Mouse (Mus musculus): Measurements from ENCODE around the gene Hp1bp3. TPM values are rescaled to one million over a fixed set of nuclear protein-coding genes. Genes with fewer than 3 reads are reported as not detected.

Hp1bp3 gene
- 179 and 183 TPM in 2 replicates for polyA plus RNA-seq (2014; fragmentation: Nextera tagmentation; extraction: Ambion mirVana)

DNA sequence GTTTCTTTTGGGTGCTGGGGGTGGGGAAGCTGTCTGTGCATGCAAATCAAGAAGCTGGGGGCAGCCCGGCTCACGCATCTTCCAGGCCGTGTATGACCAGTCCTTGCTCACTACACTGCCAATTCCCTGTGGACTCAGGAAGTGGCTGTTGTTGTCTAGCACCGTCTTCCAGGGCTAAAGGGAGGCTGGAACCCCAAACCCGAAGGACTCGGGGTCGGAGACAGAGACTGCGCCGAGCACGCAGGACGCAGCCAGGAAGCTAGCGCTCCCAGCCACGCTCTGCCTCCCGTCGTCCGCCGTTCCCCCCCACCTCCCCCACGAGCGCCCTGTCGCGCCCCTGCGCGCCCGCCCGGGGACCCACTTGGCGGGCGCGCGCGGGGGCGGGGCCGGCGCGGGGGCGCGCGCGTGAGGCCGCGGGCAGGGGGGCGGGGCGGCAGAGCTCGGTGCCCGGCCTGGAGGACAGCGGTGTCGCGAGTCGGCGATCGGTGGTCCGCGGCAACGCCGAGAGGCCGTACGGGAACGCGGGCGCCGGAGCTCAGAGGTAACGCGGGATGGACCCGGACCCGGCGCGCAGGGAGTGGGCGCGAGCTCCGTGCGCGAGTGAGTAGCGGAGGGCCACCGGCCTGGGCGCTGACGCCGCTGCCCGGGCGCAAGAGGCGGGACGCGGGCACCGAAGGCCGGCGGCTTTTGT is at the start of gene Hp1bp3:
Gene Hp1bp3, plus strand, starts transcription at position 97 of the 691 bp plus-strand sequence.
- Histone ChIP-seq H3K9ac (ENCODE audit: low read depth, low read length) (peak within 1 kb of the TSS; percentile 98), H3K27ac (ENCODE audit: low read depth, low read length) (peak within 1 kb of the TSS; percentile 99), H3K9me3 (ENCODE audit: control insufficient read depth, low read length) (no peaks in the 10 kb centered on the region), H3K36me3 (ENCODE audit: control insufficient read depth, insufficient read depth, low read length) (no peaks in the 10 kb centered on the region), H3K4me2 (replicated peaks; ENCODE audit: low read depth, low read length) (peak within 1 kb of the TSS; percentile 80), H3K27me3 (ENCODE audit: control insufficient read depth, insufficient read depth, low read length) (no peaks in the 10 kb centered on the region), H3K4me3 (ENCODE audit: low read depth, low read length) (peak within 1 kb of the TSS; percentile 100), H3K4me1 (replicated peaks; ENCODE audit: control insufficient read depth, insufficient read depth, low read length) (peaks cover 5% of the 10 kb centered on the region; the same call in 1 of the 2 replicates)
- 1% methylated on average over 69 of the region's 84 CpGs for whole genome bisulfite sequencing
- peak; percentile 85 for DNase-seq (ENCODE audit: low spot score)
- peak; percentile 82 for ATAC-seq (ENCODE audit: low FRiP score)

DNA sequence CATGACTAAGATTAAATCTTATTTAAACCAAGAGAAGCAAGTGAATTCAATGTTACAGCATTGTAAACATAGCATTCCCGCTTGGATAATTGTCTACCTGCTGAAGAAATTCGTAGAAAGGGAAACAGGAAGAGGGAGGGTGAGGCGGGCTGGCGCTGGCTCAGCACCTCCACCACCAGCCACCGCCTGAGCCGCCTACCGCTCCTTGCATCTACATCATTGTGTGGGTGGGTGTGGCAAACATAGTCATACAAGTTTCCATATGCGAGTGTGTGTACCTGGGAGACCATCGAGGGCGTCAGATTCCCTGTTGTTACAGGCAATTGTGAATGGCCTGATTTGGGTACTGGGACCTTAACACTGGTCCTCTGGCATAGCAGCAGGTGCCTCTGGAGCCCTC is 49.6 kb upstream of the Hp1bp3 start:
- Histone ChIP-seq H3K9ac (ENCODE audit: low read depth, low read length) (no peak overlapping the region), H3K9me3 (ENCODE audit: control insufficient read depth, low read length) (no peaks in the 10 kb centered on the region), H3K27me3 (ENCODE audit: control insufficient read depth, insufficient read depth, low read length) (no peaks in the 10 kb centered on the region), H3K4me2 (replicated peaks; ENCODE audit: low read depth, low read length) (no peak overlapping the region), H3K27ac (ENCODE audit: low read depth, low read length) (no peak overlapping the region), H3K36me3 (ENCODE audit: control insufficient read depth, insufficient read depth, low read length) (peaks cover 11% of the 10 kb centered on the region; the same call in 1 of the 2 replicates), H3K4me3 (ENCODE audit: low read depth, low read length) (no peak overlapping the region), H3K4me1 (replicated peaks; ENCODE audit: control insufficient read depth, insufficient read depth, low read length) (no peaks in the 10 kb centered on the region)
- 93% methylated on average over 10 of the region's 10 CpGs for WGBS
- no peak for ATAC-seq (ENCODE audit: low FRiP score)
- no peak for DNase-seq (ENCODE audit: low spot score)

DNA sequence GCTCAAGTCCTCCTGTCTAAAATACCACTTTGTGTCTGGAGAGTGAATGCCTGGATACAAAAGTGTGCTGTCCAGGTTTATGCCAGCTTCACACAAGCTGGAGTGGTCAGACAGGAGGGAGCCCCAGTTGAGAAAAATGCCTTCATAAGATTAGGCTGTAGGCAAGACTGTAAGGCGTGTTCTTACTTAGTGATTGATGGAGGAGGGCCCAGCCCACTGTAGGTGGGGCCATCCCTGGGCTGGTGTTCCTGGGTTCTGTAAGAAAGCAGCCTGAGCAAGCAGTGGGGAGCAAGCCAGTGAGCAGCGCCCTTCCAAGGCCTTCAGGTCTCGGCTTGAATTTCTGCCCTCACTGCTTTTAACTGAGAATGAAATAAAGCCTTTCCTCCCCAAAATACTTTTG is 47.9 kb upstream of the Hp1bp3 start:
- no peaks in the 10 kb centered on the region for H3K9me3 ChIP-seq (ENCODE audit: control insufficient read depth, low read length)
- no peak overlapping the region for H3K27ac ChIP-seq (ENCODE audit: low read depth, low read length)
- H3K36me3 ChIP-seq (ENCODE audit: control insufficient read depth, insufficient read depth, low read length), result peaks cover 17% of the 10 kb centered on the region; the same call in 1 of the 2 replicates
- H3K4me3 ChIP-seq (ENCODE audit: low read depth, low read length), result no peak overlapping the region
- no peak overlapping the region for H3K9ac ChIP-seq (ENCODE audit: low read depth, low read length)
- H3K27me3 ChIP-seq (ENCODE audit: control insufficient read depth, insufficient read depth, low read length), result no peaks in the 10 kb centered on the region
- H3K4me2 ChIP-seq (replicated peaks; ENCODE audit: low read depth, low read length), result no peak overlapping the region
- H3K4me1 ChIP-seq (replicated peaks; ENCODE audit: control insufficient read depth, insufficient read depth, low read length), result no peaks in the 10 kb centered on the region
- ATAC-seq (ENCODE audit: low FRiP score) (no peak), DNase-seq (ENCODE audit: low spot score) (no peak)
- WGBS, result 85% methylated on average over 3 of the region's 3 CpGs

DNA sequence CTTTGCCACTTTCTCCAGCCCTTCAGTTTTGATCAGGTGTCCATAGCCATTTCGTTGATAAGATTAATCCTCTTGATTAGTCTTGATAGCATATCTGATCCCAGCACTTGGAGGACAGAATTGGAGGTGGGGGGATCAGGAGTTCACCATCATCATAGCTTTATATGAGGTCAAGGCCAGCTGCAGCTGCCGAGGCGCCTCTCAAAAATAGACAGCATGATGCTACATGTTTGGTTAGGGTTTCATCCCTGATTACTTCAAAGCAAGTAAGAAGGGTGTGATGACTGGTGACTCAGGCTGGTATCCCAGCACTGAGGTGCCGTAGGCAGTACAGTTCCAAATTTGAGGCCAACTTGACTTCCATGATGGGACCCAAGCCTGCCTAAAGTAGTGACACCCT is 46.7 kb upstream of the Hp1bp3 start:
- DNase-seq (ENCODE audit: low spot score) (no peak), ATAC-seq (ENCODE audit: low FRiP score) (no peak)
- no peak overlapping the region for H3K27ac ChIP-seq (ENCODE audit: low read depth, low read length)
- no peak overlapping the region for H3K9ac ChIP-seq (ENCODE audit: low read depth, low read length)
- H3K4me3 ChIP-seq (ENCODE audit: low read depth, low read length), result no peak overlapping the region
- peaks cover 19% of the 10 kb centered on the region for H3K36me3 ChIP-seq (ENCODE audit: control insufficient read depth, insufficient read depth, low read length)
- WGBS, result 95% methylated on average over 4 of the region's 4 CpGs
- H3K4me1 ChIP-seq (replicated peaks; ENCODE audit: control insufficient read depth, insufficient read depth, low read length), result no peaks in the 10 kb centered on the region
- H3K27me3 ChIP-seq (ENCODE audit: control insufficient read depth, insufficient read depth, low read length), result no peaks in the 10 kb centered on the region
- H3K4me2 ChIP-seq (replicated peaks; ENCODE audit: low read depth, low read length), result no peak overlapping the region
- no peaks in the 10 kb centered on the region for H3K9me3 ChIP-seq (ENCODE audit: control insufficient read depth, low read length)

DNA sequence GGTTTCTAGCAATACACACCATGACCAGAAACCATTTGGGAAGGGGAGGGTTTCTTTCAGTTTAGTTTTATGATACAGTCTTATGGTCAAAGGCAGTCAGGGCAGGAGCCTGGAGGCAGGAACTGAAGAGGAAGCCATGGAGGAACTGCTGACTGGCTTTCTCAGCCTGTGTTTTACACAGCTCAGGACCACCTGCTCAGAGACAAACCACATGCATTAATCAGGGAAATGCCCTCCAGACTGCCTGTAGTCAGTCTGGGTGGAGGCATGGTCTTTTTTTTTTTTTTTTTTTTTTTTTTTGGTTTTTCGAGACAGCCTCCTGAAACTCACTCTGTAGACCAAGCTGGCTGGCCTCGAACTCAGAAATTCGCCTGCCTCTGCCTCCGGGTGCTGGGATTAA is 43.4 kb upstream of the Hp1bp3 start:
- WGBS, result 92% methylated on average over 4 of the region's 4 CpGs
- peaks cover 22% of the 10 kb centered on the region for H3K36me3 ChIP-seq (ENCODE audit: control insufficient read depth, insufficient read depth, low read length)
- ATAC-seq (ENCODE audit: low FRiP score), result no peak

DNA sequence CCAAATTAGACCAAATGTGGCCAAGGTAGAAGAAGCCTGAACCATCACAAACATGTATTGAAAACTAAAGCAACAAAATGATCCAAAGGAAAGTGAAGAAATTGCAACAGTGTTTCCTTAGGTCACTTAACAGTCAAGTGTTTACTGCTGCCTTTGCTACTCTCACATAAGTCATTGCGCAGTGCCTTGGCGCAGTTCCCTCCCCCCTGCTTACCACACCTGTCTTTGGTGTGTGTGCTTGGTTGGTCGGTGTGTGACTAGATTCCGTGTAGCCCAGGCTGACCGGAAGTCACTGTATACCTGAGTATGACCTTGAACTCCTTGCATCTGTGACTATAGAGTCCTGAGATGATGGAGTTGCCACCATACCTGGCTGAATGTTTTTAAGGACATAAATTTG is 36.7 kb upstream of the Hp1bp3 start:
- WGBS, result 97% methylated on average over 5 of the region's 5 CpGs
- H3K27ac ChIP-seq (ENCODE audit: low read depth, low read length), result no peak overlapping the region
- H3K9ac ChIP-seq (ENCODE audit: low read depth, low read length), result no peak overlapping the region
- no peak for DNase-seq (ENCODE audit: low spot score)
- H3K36me3 ChIP-seq (ENCODE audit: control insufficient read depth, insufficient read depth, low read length), result peaks cover 25% of the 10 kb centered on the region
- no peak overlapping the region for H3K4me2 ChIP-seq (replicated peaks; ENCODE audit: low read depth, low read length)
- H3K9me3 ChIP-seq (ENCODE audit: control insufficient read depth, low read length), result no peaks in the 10 kb centered on the region
- H3K27me3 ChIP-seq (ENCODE audit: control insufficient read depth, insufficient read depth, low read length), result no peaks in the 10 kb centered on the region
- H3K4me3 ChIP-seq (ENCODE audit: low read depth, low read length), result no peak overlapping the region
- ATAC-seq (ENCODE audit: low FRiP score), result no peak
- no peaks in the 10 kb centered on the region for H3K4me1 ChIP-seq (replicated peaks; ENCODE audit: control insufficient read depth, insufficient read depth, low read length)

More for the DNA sequence above, 43.4 kb upstream of the Hp1bp3 start:
- Histone ChIP-seq H3K9ac (ENCODE audit: low read depth, low read length) (no peak overlapping the region), H3K27ac (ENCODE audit: low read depth, low read length) (no peak overlapping the region), H3K4me3 (ENCODE audit: low read depth, low read length) (no peak overlapping the region), H3K9me3 (ENCODE audit: control insufficient read depth, low read length) (no peaks in the 10 kb centered on the region), H3K4me2 (replicated peaks; ENCODE audit: low read depth, low read length) (no peak overlapping the region), H3K4me1 (replicated peaks; ENCODE audit: control insufficient read depth, insufficient read depth, low read length) (no peaks in the 10 kb centered on the region), H3K27me3 (ENCODE audit: control insufficient read depth, insufficient read depth, low read length) (no peaks in the 10 kb centered on the region)
- no peak for DNase-seq (ENCODE audit: low spot score)

DNA sequence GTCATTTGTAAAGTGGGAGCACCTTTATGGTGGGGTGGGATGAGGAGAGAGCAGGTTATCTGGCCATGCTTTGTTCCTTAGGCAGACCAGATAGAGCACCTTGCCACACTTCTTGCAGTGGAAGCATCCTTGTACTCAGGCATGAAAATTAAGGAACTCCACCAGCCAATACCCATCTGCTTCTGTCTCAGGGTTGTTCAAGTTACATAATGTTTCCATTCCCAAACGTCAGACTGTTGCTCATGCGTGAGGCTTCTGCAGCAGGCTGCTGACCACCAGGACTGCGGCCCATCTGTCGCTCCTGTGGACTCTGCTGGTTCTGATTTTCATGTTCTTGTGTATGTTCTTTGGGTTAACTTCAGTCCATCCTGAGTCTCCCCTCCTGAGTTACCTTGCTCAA is 35.4 kb upstream of the Hp1bp3 start:
- peaks cover 22% of the 10 kb centered on the region for H3K36me3 ChIP-seq (ENCODE audit: control insufficient read depth, insufficient read depth, low read length)
- no peak overlapping the region for H3K4me2 ChIP-seq (replicated peaks; ENCODE audit: low read depth, low read length)
- H3K4me1 ChIP-seq (replicated peaks; ENCODE audit: control insufficient read depth, insufficient read depth, low read length), result no peaks in the 10 kb centered on the region
- H3K9me3 ChIP-seq (ENCODE audit: control insufficient read depth, low read length), result no peaks in the 10 kb centered on the region
- H3K9ac ChIP-seq (ENCODE audit: low read depth, low read length), result no peak overlapping the region
- 94% methylated on average over 4 of the region's 4 CpGs for WGBS
- no peak overlapping the region for H3K4me3 ChIP-seq (ENCODE audit: low read depth, low read length)
- H3K27me3 ChIP-seq (ENCODE audit: control insufficient read depth, insufficient read depth, low read length), result no peaks in the 10 kb centered on the region
- DNase-seq (ENCODE audit: low spot score) (no peak), ATAC-seq (ENCODE audit: low FRiP score) (no peak)
- no peak overlapping the region for H3K27ac ChIP-seq (ENCODE audit: low read depth, low read length)

DNA sequence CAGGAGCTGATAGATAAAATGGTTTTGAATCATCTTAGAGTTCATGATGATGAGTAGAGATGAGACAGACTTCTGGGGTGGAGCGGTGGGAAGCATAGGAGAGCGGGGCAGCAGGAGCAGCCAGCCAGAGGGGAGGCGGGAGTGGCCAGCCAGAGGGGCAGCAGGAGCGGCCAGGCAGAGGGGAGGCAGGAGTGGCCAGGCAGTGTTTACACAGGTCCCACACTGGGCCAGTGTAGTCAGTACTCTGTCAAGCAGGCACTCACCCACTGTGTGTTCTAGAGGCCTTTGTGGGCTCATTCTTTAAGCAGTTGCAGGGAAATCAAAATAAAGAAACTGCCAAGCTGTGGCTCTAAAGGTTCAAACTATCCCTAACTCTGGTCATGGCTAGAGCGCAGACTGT is 32.0 kb upstream of the Hp1bp3 start:
- H3K4me2 ChIP-seq (replicated peaks; ENCODE audit: low read depth, low read length), result no peak overlapping the region
- no peak overlapping the region for H3K27ac ChIP-seq (ENCODE audit: low read depth, low read length)
- ATAC-seq (ENCODE audit: low FRiP score) (no peak), DNase-seq (ENCODE audit: low spot score) (no peak)
- no peak overlapping the region for H3K4me3 ChIP-seq (ENCODE audit: low read depth, low read length)
- 94% methylated on average over 5 of the region's 5 CpGs for WGBS
- H3K9ac ChIP-seq (ENCODE audit: low read depth, low read length), result no peak overlapping the region
- peaks cover 17% of the 10 kb centered on the region for H3K36me3 ChIP-seq (ENCODE audit: control insufficient read depth, insufficient read depth, low read length)
- no peaks in the 10 kb centered on the region for H3K9me3 ChIP-seq (ENCODE audit: control insufficient read depth, low read length)
- H3K4me1 ChIP-seq (replicated peaks; ENCODE audit: control insufficient read depth, insufficient read depth, low read length), result no peaks in the 10 kb centered on the region
- no peaks in the 10 kb centered on the region for H3K27me3 ChIP-seq (ENCODE audit: control insufficient read depth, insufficient read depth, low read length)

DNA sequence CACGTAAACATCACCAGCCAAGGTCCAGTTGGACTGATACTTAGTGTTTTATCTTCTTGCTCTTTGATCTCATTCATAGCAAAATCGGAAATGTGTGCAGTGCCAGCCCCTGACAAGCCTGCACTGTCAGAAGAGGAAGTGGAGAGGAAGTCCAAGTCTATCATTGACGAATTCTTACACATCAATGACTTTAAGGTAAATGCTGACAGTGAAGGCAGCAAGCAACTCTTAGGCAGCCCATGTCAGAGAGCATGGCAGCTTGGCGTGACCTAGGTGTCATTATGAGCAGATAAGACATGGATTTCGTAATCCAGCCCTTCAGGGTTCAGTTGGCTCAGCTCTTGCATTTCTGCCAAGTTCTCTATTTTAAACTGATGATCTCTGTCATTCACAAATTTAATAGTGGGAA is 31.5 kb upstream of the Hp1bp3 start:
- Histone ChIP-seq H3K27ac (ENCODE audit: low read depth, low read length) (no peak overlapping the region), H3K36me3 (ENCODE audit: control insufficient read depth, insufficient read depth, low read length) (peaks cover 18% of the 10 kb centered on the region), H3K4me2 (replicated peaks; ENCODE audit: low read depth, low read length) (no peak overlapping the region), H3K4me3 (ENCODE audit: low read depth, low read length) (no peak overlapping the region), H3K27me3 (ENCODE audit: control insufficient read depth, insufficient read depth, low read length) (no peaks in the 10 kb centered on the region), H3K9ac (ENCODE audit: low read depth, low read length) (no peak overlapping the region), H3K4me1 (replicated peaks; ENCODE audit: control insufficient read depth, insufficient read depth, low read length) (no peaks in the 10 kb centered on the region), H3K9me3 (ENCODE audit: control insufficient read depth, low read length) (no peaks in the 10 kb centered on the region)
- ATAC-seq (ENCODE audit: low FRiP score) (no peak), DNase-seq (ENCODE audit: low spot score) (no peak)
- WGBS, result 93% methylated on average over 5 of the region's 5 CpGs
